Mouse (Mus musculus) left cerebral cortex, adult 18-20 months (tissue): ENCODE measurements around the gene Atp2c1. TPM values are rescaled to one million over a fixed set of nuclear protein-coding genes. Genes with fewer than 3 reads are reported as not detected.

ENCODE experiments used
- DNase-seq, 2 experiments: peaks; one replicate each; pipeline ENCODE4 v3.0.0; 2021 to 2022; ENCODE audit warnings: low spot score in 2 of 2, mixed read lengths in 1 of 2
- total RNA-seq, 2 experiments: library from RNA; stranded (reverse); gene quantifications; 2 replicates each; pipeline ENCODE4 v1.2.3; 2021

Gene Atp2c1
- total RNA-seq, 2 experiments from 2014 or later = 202 to 204 TPM

DNA sequence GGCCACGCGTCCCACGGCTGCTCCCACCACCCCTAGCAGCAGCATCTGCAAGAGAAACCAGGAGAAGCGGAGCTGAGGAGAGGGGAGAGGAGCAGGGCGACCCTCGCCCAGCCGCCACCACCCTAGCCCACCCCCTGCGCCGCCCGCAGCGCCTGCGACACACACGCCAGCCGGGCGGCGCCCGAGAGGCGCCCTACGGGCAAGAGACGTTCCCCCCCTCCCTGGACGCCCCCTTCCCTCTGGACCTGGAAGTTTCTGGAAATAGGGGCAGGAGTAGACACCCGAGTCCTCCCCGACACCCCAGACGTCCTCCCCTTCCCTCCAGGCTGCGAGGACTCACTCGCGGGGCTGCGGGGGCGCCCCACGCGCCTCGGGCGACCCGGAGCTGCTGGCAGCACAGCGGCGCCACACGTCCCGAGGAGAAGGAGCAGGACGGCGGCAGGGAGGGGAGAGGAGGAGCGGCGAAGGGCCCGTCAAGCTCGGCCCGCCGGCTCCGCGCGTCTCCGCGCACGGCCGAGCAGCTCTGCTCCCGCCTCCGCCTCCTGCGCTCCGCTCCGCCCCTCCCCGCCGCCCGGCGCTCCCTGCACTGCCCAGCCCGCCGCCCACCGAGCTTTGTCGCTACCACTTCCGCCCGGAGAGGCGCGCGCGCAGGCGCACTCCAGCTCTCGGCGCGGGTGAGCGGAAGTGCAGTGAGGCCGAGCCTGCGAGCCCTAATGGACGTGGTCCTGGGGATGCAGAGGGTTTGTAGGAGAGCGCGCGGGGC lies 32.4 kb downstream of the Atp2c1 start:
- DNase-seq = peak; percentile 97 to 98

DNA sequence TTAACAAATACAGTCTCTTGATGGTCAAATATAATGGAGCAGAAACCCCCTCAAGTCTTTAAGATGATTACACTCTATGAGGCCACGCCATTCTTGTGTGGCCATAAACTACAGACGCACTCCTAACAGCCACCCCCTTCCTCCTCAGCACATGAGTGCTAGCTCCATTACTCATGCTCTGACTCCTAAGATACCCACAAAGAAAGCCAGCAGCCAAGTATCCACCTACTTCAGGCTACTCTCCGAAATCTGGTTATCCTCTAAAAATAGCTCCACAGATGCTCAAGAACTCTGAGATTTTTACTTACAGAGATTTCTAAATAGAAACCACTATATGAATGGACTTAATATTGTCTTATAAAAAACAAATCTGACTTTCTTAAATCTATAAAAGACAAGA lies 34.4 kb downstream of the Atp2c1 start:
- DNase-seq = peak; percentile 22 to 47

DNA sequence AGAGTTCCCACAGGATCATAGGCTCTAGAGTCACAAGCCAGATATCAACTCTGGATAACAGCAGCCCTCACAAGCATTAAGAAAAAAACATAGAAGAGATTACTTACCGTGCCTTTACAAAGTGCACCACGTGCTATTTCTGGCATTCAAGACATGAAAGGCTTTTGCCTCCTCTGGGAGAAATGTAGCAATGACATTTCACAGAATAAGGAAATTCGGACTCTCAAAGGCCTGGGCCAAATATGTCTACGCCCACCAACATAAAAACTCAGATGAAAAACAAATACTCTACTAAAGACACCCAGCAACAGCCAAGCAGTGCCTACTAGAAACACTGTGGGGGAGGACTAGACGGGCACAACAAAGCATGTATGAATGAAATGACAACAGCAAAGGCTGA lies 38.8 kb downstream of the Atp2c1 start:
- DNase-seq = no peak

DNA sequence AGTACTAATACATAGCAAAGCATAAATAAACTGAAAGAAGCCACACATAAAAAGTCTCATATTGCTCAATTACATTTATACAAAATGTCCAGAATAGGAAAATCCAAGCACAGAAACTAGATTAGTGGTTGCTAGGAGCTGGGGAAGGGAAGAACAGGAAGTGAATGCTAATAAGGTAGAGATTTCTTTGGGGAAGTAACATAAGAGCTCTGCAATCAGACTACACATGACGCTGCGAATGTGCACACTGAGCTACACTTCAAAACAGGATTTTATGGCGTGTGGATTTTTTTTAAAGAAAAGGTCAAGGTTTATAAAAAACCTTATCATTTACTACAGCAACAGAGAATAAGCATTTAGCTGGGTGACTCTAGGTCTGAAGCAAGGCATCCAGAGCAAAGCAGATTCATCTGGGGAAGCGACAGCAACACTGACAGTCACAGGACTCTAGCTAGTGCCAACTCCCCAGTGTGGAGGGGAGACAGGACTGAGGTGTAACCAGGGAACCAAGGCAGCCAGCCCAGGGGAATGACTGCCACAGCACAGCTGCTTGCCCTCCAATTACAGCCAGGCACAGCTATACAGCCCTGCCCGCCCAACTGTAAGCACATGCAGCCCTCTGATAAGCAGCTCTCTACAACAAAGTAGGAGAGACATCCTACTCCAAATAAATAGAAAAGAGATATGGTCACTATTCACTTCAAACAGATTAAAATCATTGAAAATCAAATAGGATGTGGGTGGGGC lies 42.6 kb downstream of the Atp2c1 start:
- no peak for DNase-seq

DNA sequence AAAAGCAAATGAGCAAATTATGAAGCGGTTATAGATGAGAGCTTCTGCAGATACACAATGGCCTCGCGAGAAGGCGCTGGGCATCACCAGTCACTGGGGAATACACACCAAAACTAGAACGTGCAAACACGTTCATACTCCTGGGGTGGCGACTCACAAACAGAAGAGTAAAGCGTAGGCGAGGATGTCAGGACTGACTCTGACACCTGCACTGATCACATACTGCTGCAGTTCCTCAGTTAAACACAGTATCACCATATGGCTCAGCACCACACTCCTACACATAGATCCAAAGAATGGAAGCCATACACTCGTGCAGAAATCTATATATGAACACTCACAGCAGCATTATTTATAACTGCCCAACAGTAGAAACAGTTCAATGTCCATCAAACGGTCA lies 43.2 kb downstream of the Atp2c1 start:
- DNase-seq = peak in 1 of 2 experiments; percentile 23

DNA sequence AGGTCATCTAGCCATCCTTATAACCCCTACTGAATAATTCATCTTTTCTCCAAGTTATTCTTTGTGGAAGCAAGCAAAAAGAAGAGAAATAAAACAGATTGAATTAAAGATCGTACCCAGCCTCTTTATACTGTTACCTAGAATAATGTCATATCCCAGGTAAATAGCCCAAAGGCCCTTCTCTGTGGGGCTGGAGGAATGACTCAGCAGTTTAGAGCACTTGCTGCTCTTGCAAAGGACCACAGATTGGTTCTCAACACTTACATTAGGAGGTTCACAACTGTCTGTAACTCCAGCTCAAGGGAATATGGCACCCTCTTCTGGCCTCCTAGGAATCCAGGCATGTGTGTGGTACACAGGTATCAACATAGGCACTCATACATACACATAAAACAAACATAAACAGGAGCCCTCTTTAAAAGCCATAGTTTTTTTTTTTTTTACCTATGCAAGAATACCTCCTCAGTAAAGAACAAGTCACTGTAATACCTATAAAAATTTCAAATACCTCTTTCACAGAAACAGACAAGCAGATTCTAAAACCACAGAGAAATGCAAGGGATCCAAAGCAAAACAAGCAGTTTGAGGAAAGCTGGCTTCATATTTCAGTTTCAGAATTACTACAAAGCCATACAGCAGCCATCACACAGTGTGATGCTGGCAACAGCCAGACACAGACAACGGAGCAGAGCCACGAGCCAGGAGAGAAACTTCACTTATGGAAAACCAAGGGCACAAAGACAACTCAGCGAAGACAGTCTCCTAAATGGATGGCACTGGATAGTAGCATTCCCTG lies 44.2 kb downstream of the Atp2c1 start:
- DNase-seq = no peak

DNA sequence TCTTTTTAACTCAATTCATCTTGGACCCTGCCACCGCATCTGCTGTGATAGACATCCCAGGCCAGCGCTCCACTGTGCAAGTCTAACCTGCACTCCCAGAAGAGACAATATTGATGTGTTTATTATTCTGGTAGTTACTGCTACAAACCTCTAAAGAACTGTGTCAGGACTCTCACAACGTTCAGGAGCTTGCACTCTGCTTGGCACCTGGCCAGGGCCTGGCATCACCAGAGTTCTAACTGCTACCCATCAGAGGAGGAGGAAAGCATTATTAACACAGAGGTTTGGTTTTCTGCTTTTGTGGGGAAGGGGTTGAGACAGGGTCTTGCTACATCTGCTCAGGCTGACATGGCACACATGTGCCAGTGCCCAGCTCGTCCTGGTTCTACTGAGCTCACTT lies 45.0 kb downstream of the Atp2c1 start:
- peak; percentile 28 to 32 for DNase-seq

DNA sequence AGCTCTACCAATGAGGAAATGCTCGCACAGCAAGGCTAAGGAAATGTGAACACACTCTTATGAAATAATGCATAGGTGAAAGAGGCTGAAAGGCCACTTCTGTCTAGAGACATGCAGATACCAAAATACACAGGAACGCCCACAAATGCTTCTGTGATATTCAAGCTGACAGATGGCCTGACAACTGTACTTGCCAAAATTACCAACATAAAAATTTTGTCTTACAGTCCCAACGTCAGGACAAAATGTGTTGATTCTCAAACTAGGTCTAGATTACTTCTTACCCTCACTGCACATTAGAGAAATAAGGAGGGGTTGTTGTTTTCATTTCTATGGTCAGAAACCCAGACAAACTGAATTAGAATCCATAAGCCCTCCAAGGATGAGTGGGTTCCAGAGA lies 51.0 kb downstream of the Atp2c1 start:
- peak in 1 of 2 experiments; percentile 23 for DNase-seq

DNA sequence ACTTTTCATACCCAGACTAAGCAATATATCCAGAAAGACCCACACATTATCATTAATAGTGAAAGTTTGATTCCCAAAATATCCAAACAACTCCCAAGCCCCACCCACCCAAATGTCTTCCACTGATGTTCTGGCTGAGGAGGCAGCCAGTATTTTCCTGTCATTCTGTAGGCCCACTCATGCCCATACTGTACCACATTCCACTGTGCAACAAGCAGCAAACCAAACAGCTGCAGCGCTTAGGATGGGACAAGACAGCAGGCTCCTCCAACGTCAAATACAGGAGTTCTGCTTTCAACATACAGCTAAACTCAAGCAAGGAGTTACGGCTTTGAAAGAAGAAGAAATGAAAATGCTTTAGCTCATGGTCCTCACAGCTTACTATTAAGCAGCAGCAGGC lies 52.2 kb downstream of the Atp2c1 start:
- no peak for DNase-seq

DNA sequence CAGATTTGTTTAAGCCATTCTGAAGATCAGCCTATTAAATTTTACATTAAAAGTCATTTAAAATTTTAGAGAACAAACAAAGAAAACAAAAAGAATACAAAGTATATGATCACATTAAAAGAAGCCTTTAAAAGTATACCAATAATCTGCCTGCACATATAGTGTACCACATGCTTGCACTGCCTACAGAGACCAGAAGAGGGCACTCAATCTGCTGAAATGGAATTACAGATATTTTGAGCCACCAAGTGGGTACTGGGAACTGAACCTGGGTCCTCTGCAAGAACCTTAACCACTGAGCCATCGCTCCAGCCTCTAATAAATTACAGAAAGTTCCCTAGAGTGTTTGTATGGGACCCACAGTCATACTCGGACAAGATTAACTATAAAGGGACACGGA lies 59.3 kb downstream of the Atp2c1 start:
- DNase-seq = no peak

DNA sequence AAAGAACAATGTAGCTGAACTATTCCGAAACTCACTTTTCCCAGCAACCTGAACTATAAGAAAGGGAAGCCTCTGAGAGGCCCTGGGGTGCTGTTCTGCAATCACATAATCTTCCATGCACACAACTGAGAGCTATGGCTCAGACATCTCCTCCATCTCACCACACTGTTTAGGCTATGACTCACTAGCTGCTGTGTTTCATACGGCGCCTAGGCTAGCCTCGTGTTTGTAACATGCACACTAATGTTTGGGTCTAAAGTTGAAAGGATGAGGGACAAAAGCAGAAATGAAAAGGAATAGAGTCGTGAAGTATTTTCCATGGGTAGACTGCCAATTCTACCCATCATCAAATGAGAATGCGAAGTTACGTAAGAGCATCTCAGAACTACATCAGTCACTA lies 65.6 kb downstream of the Atp2c1 start:
- DNase-seq = no peak

DNA sequence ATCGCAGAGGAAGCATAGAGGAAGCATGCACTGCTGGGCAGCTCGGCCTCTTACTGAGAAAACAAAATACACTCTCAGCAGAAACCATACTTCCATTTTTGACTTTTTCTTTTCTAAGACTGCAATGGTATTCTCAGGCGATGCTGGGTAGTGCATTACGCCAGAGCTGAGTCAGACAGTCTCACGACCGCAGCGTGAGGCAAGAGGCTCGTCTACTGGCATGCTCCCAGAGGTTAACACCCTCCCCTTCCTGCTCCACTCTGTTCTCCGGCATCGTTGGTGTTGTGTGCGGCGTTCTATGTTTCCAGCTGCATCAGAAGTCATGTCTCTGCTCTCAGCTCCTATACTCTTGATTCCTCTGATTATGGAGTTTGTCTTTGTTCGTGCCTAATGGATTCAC lies 68.1 kb downstream of the Atp2c1 start:
- DNase-seq = no peak

DNA sequence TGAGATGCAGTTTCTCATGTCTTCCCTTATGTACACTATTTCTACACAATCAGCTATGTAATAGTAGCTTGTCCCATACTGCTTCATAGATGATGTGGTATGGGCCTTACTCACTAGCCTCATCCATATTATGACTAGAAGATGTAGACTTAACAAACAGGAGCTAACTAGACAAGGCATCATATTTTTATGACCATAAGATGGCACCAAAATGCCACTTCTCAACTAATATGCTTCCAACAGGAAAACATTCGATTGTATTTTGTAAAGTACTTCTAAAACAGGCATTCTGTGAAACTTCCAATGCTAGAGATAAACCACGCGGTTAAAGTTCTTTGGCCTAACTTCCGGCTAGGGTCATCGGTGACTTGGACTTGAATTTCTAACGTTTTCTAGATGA lies 118.6 kb downstream of the Atp2c1 start:
- no peak for DNase-seq

DNA sequence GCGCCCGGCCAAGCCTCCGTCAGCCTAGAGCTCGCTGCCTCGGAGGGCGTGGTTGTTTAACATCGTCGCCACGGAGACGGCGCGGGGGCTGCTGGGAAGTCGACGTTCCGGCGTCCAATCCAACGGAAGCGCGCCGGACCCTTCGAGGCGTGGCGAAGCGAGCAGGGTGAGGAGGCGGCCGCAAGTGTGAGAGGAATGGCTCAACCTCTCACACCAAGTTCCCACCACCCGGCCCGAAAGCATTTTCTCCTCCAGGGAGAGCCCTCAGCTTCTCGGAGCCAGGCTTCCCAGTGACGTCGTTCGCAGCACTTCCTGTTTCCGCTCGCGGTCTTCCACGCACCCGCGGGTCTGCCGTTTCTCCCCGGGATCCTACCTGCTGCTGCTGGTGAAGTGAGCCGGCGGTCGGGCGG lies 131.9 kb downstream of the Atp2c1 start, which contains the start of the genes Aste1 and Nek11:
Gene Aste1, plus strand, starts transcription at position 175 of the 410 bp plus-strand sequence.
Gene Nek11, minus strand, starts transcription at position 307 of the 410 bp plus-strand sequence.
- peak; percentile 92 to 95 for DNase-seq

DNA sequence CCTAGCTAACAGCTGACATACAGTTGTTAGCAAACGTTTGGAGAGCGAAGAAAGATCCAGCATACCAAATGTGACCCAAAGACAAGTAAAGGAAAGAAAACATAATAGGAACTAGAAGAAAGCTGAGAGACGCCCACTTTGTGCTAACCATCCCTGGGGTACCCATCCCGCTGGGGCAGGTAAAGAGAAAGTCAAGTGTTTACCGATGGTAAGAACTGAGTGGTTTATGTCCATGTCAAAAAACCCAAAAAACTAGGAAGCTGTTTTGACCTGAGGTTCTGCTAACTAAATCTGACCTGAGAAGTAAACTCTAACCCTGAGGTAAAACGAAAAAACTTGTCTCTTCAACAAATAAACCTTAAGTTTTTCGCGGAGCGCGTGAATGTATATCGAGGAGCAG lies 132.4 kb downstream of the Atp2c1 start:
- no peak for DNase-seq

DNA sequence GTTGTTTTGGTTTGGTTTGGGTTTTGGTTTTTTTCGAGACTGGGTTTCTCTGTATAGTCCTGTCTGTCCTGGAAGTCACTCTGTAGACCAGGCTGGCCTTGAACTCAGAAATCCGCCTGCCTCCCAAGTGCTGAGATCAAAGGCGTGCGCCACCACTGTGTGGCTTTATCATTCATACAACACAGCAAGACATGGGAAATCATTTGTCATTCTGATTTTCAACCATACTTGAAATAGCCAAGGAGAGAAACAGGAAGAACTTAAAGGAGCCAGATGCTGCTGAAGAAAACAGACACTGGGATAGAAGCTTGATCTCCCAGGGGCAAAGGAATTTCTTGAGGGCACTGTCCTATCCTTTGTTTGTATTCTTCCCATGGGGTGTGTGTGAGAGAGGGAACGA lies 136.5 kb downstream of the Atp2c1 start:
- no peak for DNase-seq

DNA sequence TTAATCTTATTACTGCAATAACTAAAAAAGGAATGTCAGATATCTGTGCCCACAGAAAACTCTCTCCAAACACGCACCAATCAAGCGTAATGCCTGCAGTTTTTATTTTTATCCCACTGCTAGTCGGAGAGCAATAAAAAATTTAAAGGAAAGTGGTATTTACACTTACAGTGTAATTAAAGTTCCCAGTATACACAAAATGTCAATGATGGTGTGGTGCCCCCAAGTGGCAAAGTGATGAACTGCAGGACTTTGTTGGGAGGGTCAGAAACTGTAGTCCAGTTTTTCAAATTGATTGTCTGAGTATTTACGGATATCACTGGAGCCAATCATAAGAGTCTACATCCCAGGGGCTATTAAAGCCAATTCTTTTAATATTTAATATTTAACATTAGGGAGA lies 137.8 kb downstream of the Atp2c1 start:
- DNase-seq = peak; percentile 77 to 92

DNA sequence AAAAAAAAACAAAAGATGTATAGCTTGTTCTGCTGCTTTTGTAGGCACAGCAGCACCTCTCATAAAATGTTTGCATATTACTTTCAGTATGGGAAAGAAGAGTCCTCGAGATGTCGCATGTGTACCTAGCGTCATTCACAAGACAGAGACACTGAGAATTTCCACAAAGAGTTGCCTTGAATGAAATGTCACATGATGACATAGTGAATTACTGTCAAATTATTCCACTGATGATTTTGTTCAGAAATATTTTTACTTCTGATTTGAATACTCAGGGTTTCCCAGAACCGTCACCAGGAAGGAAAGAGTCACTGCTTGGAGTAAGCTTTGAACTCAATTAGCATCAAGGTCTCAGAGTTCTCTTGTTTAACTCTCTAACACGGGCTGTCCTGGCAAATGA lies 139.7 kb downstream of the Atp2c1 start:
- no peak for DNase-seq

DNA sequence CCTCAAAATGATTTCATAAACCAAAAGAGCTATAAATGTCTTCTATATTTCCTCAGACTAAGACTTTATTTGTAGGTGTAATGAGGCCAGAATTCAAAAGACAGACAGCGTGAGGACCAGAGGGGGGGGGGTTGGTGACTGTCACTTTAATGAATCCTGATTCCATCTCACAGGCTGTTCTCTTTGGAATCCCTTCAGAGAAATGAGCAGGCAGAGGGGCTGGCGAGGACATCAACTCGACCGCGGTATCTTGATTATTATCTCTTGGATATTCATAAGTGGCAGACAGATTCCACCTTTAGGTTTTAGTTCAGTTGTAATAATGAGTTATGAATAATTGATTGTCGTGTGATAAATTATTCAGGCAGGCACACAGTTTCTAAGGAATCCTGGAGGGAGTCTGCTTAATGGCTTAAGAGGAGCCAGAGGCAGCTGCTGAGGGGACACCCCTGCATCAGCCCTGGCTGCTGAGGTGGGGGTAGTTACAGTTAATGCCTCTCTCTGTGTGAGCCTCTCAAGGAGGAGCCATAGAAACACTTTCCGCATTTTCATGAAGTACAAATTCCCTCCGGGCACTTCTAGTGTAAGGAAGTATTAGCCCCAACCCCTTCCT lies 147.5 kb downstream of the Atp2c1 start:
- no peak for DNase-seq

DNA sequence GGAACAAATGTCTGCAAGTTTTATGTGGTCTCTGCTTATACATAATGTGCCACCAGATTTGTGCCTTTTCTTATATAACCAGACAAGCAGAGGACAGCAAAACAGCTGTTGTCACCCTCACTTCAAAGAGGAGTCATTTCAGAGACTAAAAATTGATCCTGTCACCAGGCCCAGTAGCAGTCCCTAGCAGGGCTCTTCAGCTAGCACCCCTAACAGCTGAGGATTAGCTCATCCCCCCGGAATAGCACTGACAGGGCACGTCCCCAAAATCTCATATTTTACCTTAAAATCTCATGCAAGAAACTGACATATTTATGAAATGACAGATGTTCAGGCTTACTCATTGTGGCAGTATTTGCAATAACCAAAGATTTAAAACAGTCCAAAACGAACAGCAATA lies 149.5 kb downstream of the Atp2c1 start:
- DNase-seq = no peak

DNA sequence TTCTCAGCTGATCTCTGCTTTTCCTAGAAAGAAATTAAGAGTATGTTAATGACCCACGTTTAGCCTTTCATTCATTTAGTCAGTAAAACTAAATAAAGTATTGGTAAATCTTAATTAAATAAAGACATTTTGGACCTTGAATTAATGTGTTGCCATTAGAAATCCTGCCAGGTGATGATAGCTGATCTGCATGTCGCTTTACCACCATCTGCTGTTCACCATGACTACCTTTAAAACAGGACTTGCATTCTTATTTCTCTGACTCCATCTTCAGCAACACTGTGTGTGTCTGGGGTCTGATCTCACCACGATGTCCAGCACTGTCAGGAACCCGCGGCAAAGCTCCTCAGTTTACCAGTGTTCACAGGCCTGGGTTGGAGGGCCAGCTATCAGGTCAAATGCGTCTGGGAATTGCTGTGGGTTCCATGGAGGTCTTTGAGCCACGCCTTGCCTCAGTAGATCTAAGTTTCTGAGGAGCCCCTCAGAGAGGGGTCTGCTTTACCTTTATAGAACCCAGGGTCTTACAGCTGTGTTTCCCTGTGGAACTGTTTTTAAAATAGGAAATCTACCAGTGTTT lies 150.1 kb downstream of the Atp2c1 start:
- no peak for DNase-seq
